Mouse (Mus musculus) testis, adult 2 months (tissue): ENCODE data around the gene Zmat1. TPM values are rescaled to one million over a fixed set of nuclear protein-coding genes. Genes with fewer than 3 reads are reported as not detected.
"Not testable (repeated sequence)": the region's sequence is repeated elsewhere in the genome, so short reads cannot be mapped to it uniquely, and the experiment has no call there.

Experiments used
- H3K27ac ChIP-seq: fragments of 200-500 bp; 2 replicates; pipeline ENCODE4 v1.5.1; 2012; ENCODE audit warnings: low read depth, low read length; ENCODE audit not compliant: control insufficient read depth, insufficient read depth
- H3K27me3 ChIP-seq: fragments of 200-500 bp; 2 replicates; pipeline ENCODE4 v1.6.1; 2012; ENCODE audit warnings: mild to moderate bottlenecking, low read length, moderate library complexity; ENCODE audit not compliant: control insufficient read depth, insufficient read depth
- H3K36me3 ChIP-seq: fragments of 200-500 bp; 2 replicates; pipeline ENCODE4 v1.6.1; 2012; ENCODE audit warnings: mild to moderate bottlenecking, low read length; ENCODE audit not compliant: control insufficient read depth, insufficient read depth
- H3K4me1 ChIP-seq: fragments of 200-500 bp; 2 replicates; pipeline ENCODE4 v1.6.1; 2012; ENCODE audit warnings: low read length; ENCODE audit not compliant: control insufficient read depth, insufficient read depth
- H3K4me3 ChIP-seq: fragments of 200-500 bp; 2 replicates; pipeline ENCODE4 v1.5.1; 2012; ENCODE audit warnings: low read depth, mild to moderate bottlenecking, low read length, moderate library complexity, mixed read lengths; ENCODE audit not compliant: control insufficient read depth
- CTCF ChIP-seq: fragments of 200-500 bp; IDR thresholded peaks from 2 replicates; pipeline ENCODE4 v1.5.1; 2012; ENCODE audit warnings: low read depth, mild to moderate bottlenecking, inconsistent platforms, low read length, moderate library complexity; ENCODE audit not compliant: control insufficient read depth, insufficient read depth, insufficient replicate concordance
- POLR2A ChIP-seq: fragments of 200-500 bp; IDR thresholded peaks from 2 replicates; pipeline ENCODE4 v1.6.1; 2012; ENCODE audit warnings: low read depth, mild to moderate bottlenecking, inconsistent platforms, low read length, moderate library complexity; ENCODE audit not compliant: control insufficient read depth
- polyA plus RNA-seq: library from polyadenylated mRNA; depleted of rRNA; stranded (reverse); fragments of >200 nt; gene quantifications from 2 replicates; pipeline ENCODE4 v1.2.3, GENCODE M21; 2012; rRNA removed

Zmat1 gene
- 0.71 and 1.2 TPM in 2 replicates for polyA plus RNA-seq

DNA sequence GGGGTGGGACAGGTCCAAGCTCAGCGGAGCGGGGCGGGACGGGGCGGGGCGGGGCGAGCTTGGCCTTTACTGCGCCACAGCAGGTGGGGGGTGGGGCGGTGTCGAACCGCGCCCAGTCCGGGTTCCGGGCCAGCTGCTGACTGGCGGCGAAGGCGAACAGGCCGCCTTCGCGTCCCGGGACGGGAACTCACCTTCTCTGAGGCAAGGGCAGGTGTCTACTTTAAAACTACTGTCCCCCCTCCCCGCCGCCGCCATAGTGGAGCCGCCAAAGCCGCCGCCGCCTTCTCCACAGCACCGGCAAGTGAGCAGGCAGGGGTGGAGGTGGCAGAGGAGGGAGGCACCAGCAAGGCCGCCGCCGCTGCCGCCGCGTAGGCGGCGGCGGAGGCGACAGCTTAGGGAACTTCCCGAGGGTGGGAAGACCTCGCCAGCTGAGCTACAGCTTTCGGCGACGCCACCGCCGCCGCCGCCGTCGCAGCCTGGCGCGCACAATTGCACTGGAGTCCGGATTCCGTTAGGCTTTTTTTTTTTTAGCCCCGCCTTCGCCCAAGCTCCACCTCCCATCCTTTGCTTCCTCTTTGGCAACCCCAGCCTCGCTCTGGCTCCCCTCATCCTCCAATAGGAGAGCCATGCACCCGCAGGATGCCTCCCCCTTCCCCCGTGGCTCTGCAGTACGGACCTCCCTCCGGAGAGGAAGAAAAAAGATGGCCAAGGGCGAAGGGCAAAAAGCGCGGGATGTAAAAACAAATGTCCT lies at the start of gene Zmat1:
Zmat1 (minus strand) TSS at position 490 of the 751 bp plus-strand sequence.
- TF ChIP-seq CTCF (no peak), POLR2A (peak; percentile 60)
- H3K4me3 ChIP-seq = peak within 1 kb of the TSS; percentile 93
- H3K36me3 ChIP-seq = no peaks in the 10 kb centered on the region
- H3K4me1 ChIP-seq = no peaks in the 10 kb centered on the region
- H3K27ac ChIP-seq = peak within 1 kb of the TSS; percentile 95
- H3K27me3 ChIP-seq = no peaks in the 10 kb centered on the region

DNA sequence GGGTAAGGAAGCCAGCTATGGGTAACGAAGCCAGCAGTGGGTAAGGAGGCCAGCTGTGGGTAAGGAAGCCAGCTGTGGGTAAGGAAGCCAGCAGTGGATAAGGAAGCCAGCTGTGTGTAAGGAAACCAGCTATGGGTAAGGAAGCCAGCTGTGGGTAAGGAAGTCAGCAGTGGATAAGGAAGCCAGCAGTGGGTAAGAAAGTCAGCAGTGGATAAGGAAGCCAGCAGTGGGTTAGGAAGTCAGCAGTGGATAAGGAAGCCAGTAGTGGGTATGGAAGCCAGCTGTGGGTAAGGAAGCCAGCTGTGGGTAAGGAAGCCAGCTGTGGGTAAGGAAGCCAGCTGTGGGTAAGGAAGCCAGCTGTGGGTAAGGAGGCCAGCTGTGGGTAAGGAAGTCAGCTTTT lies 44.9 kb upstream of the Zmat1 start:
- not testable (repeated sequence) for H3K36me3 ChIP-seq, H3K27me3 ChIP-seq, H3K27ac ChIP-seq

DNA sequence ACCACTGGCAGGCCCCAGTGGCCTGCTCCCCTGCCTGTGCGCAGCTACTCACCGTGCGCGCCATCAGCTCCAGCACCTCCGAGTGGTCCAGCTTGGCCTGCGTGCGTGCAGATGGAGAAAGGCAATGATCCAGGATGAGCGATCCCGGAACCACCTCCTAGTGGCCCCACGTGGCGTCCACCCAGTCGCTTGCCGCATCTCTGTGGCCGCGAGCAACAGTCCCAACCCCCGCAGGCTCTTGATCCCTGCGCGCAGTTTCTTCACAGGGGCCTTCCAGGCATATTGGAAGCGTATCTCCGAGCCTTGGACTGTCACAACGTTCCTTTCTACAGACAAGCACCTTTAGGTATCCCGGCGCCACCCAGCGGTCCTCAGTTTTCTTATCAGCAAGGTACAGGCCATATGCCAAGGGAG lies 27.0 kb upstream of the Zmat1 start:
- Histone ChIP-seq H3K27ac (no peak overlapping the region), H3K4me3 (peak overlapping the region; percentile 36), H3K36me3 (no peaks in the 10 kb centered on the region), H3K27me3 (no peaks in the 10 kb centered on the region), H3K4me1 (peaks cover 4% of the 10 kb centered on the region; the same call in 1 of the 2 replicates)
- no peak for TF ChIP-seq CTCF
- no peak for TF ChIP-seq POLR2A

More for the DNA sequence above, 44.9 kb upstream of the Zmat1 start:
- not testable (repeated sequence) for H3K4me3 ChIP-seq, H3K4me1 ChIP-seq

DNA sequence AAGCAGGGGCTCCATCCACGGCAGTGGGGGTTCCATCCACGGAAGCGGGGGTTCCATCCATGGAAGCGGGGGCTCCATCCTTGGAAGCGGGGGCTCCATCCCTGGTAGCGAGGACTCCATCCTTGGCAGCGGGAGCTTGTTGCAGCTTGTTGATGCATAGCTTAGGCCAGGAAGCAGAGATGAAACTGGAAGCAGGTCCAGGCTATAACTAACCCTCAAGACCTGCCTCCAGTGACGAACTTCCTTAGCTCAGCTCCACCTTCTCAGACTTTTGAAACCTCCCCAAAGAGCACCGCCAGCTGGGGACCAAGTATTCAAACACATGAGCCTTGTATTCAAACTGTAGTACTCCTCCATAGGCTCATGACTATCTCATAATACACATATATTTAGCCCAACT lies 16.1 kb upstream of the Zmat1 start:
- Histone ChIP-seq H3K36me3 (no peaks in the 10 kb centered on the region), H3K27me3 (no peaks in the 10 kb centered on the region), H3K27ac (peak overlapping the region; percentile 42; the same call in 1 of the 2 replicates), H3K4me1 (no peaks in the 10 kb centered on the region), H3K4me3 (peak overlapping the region; percentile 38)
- TF ChIP-seq POLR2A (no peak), CTCF (no peak)

DNA sequence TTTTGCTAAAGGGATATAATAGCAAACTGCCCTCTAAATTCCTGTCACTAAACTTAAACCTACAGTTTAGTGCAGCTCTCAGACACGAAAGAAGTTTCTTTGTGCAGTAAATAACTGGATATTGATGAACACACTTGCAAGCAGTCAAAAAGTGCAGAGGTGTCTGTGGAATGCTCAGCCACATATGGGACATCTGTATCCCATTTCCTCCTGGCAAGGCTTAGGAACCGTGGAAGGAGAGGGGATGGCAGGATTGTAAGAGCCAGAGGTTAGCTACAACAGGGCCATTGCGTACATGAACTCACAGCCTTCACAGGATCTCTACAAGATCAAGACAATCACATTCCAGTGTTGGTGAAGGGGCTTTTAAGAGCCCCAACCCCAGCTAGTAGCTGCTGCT lies 2.4 kb upstream of the Zmat1 start:
- no peaks in the 10 kb centered on the region for H3K36me3 ChIP-seq
- no peak overlapping the region for H3K27ac ChIP-seq
- no peaks in the 10 kb centered on the region for H3K27me3 ChIP-seq
- TF ChIP-seq POLR2A = no peak
- TF ChIP-seq CTCF = no peak
- no peak overlapping the region for H3K4me3 ChIP-seq
- H3K4me1 ChIP-seq = no peaks in the 10 kb centered on the region

DNA sequence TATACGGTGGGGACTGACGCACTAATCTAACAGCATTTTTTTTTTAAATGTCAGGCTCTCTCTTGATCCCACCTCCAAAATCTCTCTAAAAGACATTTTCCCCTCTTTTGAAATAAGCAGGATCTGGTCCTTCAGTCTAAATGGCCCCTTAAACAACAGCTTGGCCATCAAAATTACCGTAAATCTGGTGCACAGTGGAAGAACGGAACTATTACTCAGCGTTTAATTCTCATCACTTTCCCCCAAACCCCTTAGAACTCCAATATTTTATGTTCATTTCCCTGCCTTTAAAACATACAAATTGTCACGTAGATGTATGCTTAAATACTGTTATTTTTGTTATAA lies 434 bp upstream of the Zmat1 start:
- peak overlapping the region; percentile 93 for H3K4me3 ChIP-seq
- no peaks in the 10 kb centered on the region for H3K4me1 ChIP-seq
- no peak for TF ChIP-seq POLR2A
- no peak for TF ChIP-seq CTCF
- H3K27ac ChIP-seq = no peak overlapping the region
- H3K36me3 ChIP-seq = no peaks in the 10 kb centered on the region
- no peaks in the 10 kb centered on the region for H3K27me3 ChIP-seq

DNA sequence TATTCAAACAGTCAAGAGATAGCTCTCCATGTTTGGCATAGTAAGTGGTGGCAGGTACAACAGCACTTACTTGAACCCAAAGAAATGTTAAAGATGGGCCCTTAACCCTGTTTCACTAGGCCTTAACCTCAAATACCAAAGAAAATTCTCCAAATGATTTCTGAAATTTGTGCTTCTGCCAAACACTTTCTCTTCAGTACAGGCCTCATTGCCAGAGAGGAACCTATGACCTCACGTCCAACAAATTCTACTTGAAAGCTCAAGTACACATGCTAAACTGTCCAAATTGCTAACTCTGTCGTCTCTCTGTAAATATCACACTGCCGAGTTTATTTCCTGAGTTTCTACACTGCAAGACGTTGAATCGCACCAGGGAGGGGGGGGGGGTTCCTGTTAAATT lies 988 bp downstream of the Zmat1 start:
- Histone ChIP-seq H3K36me3 (no peaks in the 10 kb centered on the region), H3K4me3 (no peak overlapping the region), H3K27ac (no peak overlapping the region), H3K27me3 (no peaks in the 10 kb centered on the region), H3K4me1 (no peaks in the 10 kb centered on the region)
- TF ChIP-seq CTCF (no peak), POLR2A (no peak)

DNA sequence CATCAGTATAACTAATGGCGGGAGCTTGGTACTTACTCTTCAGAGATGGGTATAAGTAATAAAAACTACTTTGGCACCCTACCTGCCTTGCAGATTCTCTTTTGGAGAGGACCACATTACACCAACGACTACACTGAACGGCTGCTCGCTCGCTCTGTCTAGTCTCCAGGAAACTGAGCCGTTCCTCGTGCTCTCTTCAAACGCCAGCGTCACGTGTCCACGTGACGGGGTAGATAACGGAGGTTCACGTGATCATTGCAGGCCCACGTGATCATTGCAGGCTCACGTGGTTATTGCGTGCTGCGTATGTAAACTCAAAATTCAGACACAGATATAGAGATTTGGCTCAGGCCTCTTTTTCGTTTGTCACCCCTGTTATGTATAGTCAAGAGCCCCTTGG lies 44.5 kb downstream of the Zmat1 start, which contains the start of gene Nxf2:
Nxf2 (minus strand) TSS at position 209 of the 400 bp plus-strand sequence.
- Histone ChIP-seq H3K27me3 (no peaks in the 10 kb centered on the region), H3K4me1 (no peaks in the 10 kb centered on the region), H3K36me3 (no peaks in the 10 kb centered on the region), H3K27ac (peak within 1 kb of the TSS; percentile 97), H3K4me3 (peak within 1 kb of the TSS; percentile 93)
- TF ChIP-seq CTCF = no peak
- TF ChIP-seq POLR2A = peak; percentile 74; the same call in 1 of the 2 replicates
